Mouse (Mus musculus) ES-E14 (cell line): ENCODE results near the gene Rab8b.

Source experiments
- CHD2 ChIP-seq: IDR thresholded peaks from 2 replicates; pipeline ENCODE4 v1.6.1; 2014; ENCODE audit warnings: mild to moderate bottlenecking, low read depth, low read length, inconsistent platforms
- HCFC1 ChIP-seq: IDR thresholded peaks from 2 replicates; pipeline ENCODE4 v1.6.1; 2012; ENCODE audit warnings: low read length, inconsistent platforms, borderline replicate concordance; ENCODE audit not compliant: insufficient read depth
- MAFK ChIP-seq: IDR thresholded peaks from 2 replicates; pipeline ENCODE4 v1.6.1; 2014; ENCODE audit warnings: mild to moderate bottlenecking, low read depth, low read length, inconsistent platforms; ENCODE audit not compliant: insufficient read depth
- ZC3H11A ChIP-seq: IDR thresholded peaks from 2 replicates; pipeline ENCODE4 v1.6.1; 2012; ENCODE audit warnings: low read depth, mild to moderate bottlenecking, inconsistent platforms, low read length, borderline replicate concordance
- ZNF384 ChIP-seq: IDR thresholded peaks from 2 replicates; pipeline ENCODE4 v1.6.1; 2012; ENCODE audit warnings: low read depth, low read length, inconsistent platforms

- TF ChIP-seq ZC3H11A (no peak), CHD2 (no peak), ZNF384 (no peak), HCFC1 (no peak), MAFK (no peak)
Measured at GRCm38 (mm10) chr9:66930351-66930750, 10.9 kb upstream of the Rab8b start.
